Mouse (Mus musculus): ENCODE data around the gene Pgm5. TPM values are rescaled to one million over a fixed set of nuclear protein-coding genes. Genes with fewer than 3 reads are reported as not detected.

Pgm5 gene
- polyA plus RNA-seq, 1 experiment from 2014 or later: 0.14 TPM

DNA sequence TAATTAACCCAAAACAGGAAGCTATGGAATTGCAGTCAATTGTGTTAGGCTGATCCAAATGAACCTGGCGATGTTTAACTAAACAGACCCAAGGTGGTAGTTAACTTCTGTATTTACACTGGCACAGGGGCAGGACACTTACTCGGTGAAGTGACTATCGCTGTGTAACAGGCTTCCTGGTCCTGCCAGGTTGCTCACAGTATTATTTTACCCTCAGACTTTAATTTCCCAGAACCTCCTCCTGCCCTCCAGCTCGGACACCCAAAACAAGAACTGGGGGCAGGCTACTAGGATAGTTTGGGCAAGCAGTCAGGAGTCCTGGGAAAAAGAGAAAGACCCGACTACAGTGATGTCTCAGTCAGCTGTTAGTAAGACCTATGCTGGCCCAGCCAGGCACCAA lies 68.8 kb downstream of the Pgm5 start:
- Histone ChIP-seq H3K4me2 (ENCODE audit: low read depth, low read length) (no peak overlapping the region), H3K4me1 (ENCODE audit: control insufficient read depth, low read depth, low read length) (peaks cover 25% of the 10 kb centered on the region), H3K9ac (ENCODE audit: low read depth, low read length) (no peak overlapping the region), H3K4me3 (ENCODE audit: low read depth, low read length) (no peak overlapping the region), H3K27ac (ENCODE audit: low read length) (no peak overlapping the region; the same call in 1 of the 2 replicates), H3K9me3 (replicated peaks; ENCODE audit: control insufficient read depth, low read length) (no peaks in the 10 kb centered on the region), H3K27me3 (ENCODE audit: control insufficient read depth, insufficient read depth, low read depth, low read length) (no peaks in the 10 kb centered on the region), H3K36me3 (ENCODE audit: control insufficient read depth, insufficient read depth) (no peaks in the 10 kb centered on the region)
- ATAC-seq (ENCODE audit: low read depth): no peak
- WGBS (ENCODE audit: insufficient replicate concordance): 56% methylated on average over 5 of the region's 5 CpGs

DNA sequence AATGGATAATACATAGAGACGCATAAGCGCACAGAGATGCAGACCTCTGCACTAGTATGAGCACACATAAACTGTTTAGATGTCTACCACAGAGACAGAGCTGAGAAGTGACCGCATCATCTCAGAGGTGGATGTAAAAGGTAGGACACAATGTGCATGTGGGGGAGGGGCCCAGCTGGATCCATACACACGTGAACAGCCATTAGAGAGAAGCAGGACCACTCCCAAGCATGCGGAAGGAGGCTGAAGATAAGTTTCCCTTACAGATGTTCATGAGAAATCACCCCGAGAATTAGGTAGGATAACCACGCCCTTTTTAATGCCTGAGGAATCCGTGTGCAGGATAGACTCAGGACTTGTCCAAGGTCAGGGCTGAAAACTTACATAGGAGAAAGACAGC lies 75.8 kb downstream of the Pgm5 start:
- no peak overlapping the region for H3K9ac ChIP-seq (ENCODE audit: low read depth, low read length)
- WGBS (ENCODE audit: insufficient replicate concordance): 55% methylated on average over 8 of the region's 8 CpGs
- H3K27ac ChIP-seq (ENCODE audit: low read length): no peak overlapping the region
- H3K27me3 ChIP-seq (ENCODE audit: control insufficient read depth, insufficient read depth, low read depth, low read length): no peaks in the 10 kb centered on the region
- H3K4me1 ChIP-seq (ENCODE audit: control insufficient read depth, low read depth, low read length): no peaks in the 10 kb centered on the region
- H3K4me2 ChIP-seq (ENCODE audit: low read depth, low read length): no peak overlapping the region
- H3K36me3 ChIP-seq (ENCODE audit: control insufficient read depth, insufficient read depth): no peaks in the 10 kb centered on the region
- no peak overlapping the region for H3K4me3 ChIP-seq (ENCODE audit: low read depth, low read length)
- no peak for ATAC-seq (ENCODE audit: low read depth)
- no peaks in the 10 kb centered on the region for H3K9me3 ChIP-seq (replicated peaks; ENCODE audit: control insufficient read depth, low read length)

DNA sequence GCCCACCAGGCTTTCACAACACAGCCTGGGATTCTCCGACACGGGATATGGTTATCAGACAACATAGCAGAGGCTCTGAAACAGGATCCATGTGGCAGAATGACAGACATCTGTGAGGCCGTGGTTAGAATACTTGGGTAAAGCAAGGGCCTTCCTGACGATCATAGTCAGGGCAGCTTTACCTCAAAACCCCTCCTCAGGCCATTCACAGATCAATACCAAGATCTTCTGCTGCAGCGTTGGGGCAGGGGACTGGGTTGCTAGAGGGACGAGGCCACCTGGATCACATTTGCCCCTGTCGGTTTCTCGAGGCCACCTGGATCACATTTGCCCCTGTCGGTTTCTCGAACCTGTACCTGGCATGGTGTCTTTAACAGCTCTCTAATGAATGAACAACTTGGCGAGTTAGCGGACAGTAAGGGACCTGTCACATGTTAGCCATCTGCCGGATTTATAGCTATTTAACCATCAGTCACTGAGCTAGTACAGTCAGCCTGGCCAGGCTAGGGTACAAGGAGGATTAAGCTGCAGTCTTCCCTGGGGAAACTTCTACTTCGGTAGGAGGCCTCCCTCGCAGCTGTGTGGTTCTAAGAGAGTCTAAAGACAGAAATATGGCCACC lies 76.5 kb downstream of the Pgm5 start:
- H3K4me2 ChIP-seq (ENCODE audit: low read depth, low read length): no peak overlapping the region
- no peaks in the 10 kb centered on the region for H3K27me3 ChIP-seq (ENCODE audit: control insufficient read depth, insufficient read depth, low read depth, low read length)
- no peak for ATAC-seq (ENCODE audit: low read depth)
- no peak overlapping the region for H3K9ac ChIP-seq (ENCODE audit: low read depth, low read length)
- WGBS (ENCODE audit: insufficient replicate concordance): 72% methylated on average over 15 of the region's 15 CpGs
- H3K27ac ChIP-seq (ENCODE audit: low read length): no peak overlapping the region
- no peaks in the 10 kb centered on the region for H3K9me3 ChIP-seq (replicated peaks; ENCODE audit: control insufficient read depth, low read length)
- no peaks in the 10 kb centered on the region for H3K4me1 ChIP-seq (ENCODE audit: control insufficient read depth, low read depth, low read length)
- no peak overlapping the region for H3K4me3 ChIP-seq (ENCODE audit: low read depth, low read length)
- no peaks in the 10 kb centered on the region for H3K36me3 ChIP-seq (ENCODE audit: control insufficient read depth, insufficient read depth)

DNA sequence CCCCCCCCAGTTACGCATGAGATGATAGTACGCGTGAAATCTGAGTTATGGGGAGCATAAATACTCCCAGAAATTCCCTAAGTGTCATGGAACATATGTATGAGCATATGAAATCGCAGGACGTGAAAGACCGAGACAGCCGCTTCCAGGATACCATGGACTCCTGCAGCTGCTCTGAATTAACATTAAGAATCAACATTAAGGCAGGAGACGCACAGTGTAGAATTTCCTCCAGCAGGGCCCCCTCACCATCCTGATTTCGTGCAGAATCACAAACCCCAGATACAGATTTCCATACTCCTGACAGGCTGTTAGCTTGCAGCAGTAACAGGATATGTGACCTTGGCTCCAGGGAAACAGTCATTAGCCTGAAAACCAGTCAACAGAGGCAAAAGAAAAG lies 77.9 kb downstream of the Pgm5 start:
- Histone ChIP-seq H3K27me3 (ENCODE audit: control insufficient read depth, insufficient read depth, low read depth, low read length) (no peaks in the 10 kb centered on the region), H3K4me1 (ENCODE audit: control insufficient read depth, low read depth, low read length) (no peaks in the 10 kb centered on the region), H3K36me3 (ENCODE audit: control insufficient read depth, insufficient read depth) (no peaks in the 10 kb centered on the region), H3K4me2 (ENCODE audit: low read depth, low read length) (no peak overlapping the region), H3K27ac (ENCODE audit: low read length) (no peak overlapping the region), H3K9ac (ENCODE audit: low read depth, low read length) (no peak overlapping the region), H3K9me3 (replicated peaks; ENCODE audit: control insufficient read depth, low read length) (no peaks in the 10 kb centered on the region), H3K4me3 (ENCODE audit: low read depth, low read length) (no peak overlapping the region)
- no peak for ATAC-seq (ENCODE audit: low read depth)
- WGBS (ENCODE audit: insufficient replicate concordance): 65% methylated on average over 9 of the region's 9 CpGs

DNA sequence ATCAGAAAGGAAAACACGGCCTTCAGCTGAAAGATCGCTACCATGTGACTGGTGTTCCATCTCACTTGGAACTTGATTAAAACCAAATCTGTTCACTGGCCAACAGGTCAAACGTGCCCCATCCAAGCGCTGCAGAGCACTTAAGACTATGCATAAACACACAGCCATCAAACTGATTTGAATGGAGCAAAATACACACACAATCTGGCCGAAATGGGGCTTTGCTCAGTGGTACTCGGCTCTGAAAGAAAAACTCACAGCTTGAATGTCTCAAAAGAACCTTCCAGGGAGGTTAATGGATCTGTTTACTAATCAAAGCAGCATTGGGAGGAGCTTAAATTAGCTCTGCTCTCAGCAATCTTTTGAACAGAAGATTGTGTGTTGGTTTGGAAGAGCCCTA lies 81.7 kb downstream of the Pgm5 start:
- H3K36me3 ChIP-seq (ENCODE audit: control insufficient read depth, insufficient read depth): no peaks in the 10 kb centered on the region
- no peak for ATAC-seq (ENCODE audit: low read depth)
- H3K27me3 ChIP-seq (ENCODE audit: control insufficient read depth, insufficient read depth, low read depth, low read length): no peaks in the 10 kb centered on the region
- H3K4me2 ChIP-seq (ENCODE audit: low read depth, low read length): no peak overlapping the region
- no peaks in the 10 kb centered on the region for H3K4me1 ChIP-seq (ENCODE audit: control insufficient read depth, low read depth, low read length)
- no peak overlapping the region for H3K9ac ChIP-seq (ENCODE audit: low read depth, low read length)
- WGBS (ENCODE audit: insufficient replicate concordance): 57% methylated on average over 6 of the region's 6 CpGs
- H3K4me3 ChIP-seq (ENCODE audit: low read depth, low read length): no peak overlapping the region
- H3K9me3 ChIP-seq (replicated peaks; ENCODE audit: control insufficient read depth, low read length): no peaks in the 10 kb centered on the region
- no peak overlapping the region for H3K27ac ChIP-seq (ENCODE audit: low read length)

DNA sequence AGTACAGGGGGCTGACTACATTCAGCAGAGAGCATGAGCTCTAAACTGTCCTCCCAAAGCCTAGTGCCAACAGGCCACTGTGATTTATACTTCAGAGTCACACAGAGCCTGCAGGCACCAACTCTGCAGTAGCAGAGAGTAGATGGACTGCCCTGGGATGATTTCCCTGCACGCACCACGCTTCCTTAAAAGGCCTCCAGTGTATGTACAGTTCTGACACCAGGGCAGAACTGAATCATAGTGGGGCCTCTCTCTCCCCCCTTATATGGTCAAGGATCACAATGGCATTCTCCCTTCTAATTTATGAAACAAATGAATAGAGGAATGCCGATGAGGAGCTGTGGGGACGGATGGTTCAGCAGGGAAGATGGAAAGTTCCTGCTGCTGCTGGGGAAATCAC lies 91.3 kb downstream of the Pgm5 start:
- Histone ChIP-seq H3K27me3 (ENCODE audit: control insufficient read depth, insufficient read depth, low read depth, low read length) (no peaks in the 10 kb centered on the region), H3K4me2 (ENCODE audit: low read depth, low read length) (no peak overlapping the region), H3K9me3 (replicated peaks; ENCODE audit: control insufficient read depth, low read length) (no peaks in the 10 kb centered on the region), H3K4me3 (ENCODE audit: low read depth, low read length) (no peak overlapping the region), H3K9ac (ENCODE audit: low read depth, low read length) (no peak overlapping the region), H3K27ac (ENCODE audit: low read length) (no peak overlapping the region), H3K36me3 (ENCODE audit: control insufficient read depth, insufficient read depth) (no peaks in the 10 kb centered on the region), H3K4me1 (ENCODE audit: control insufficient read depth, low read depth, low read length) (no peaks in the 10 kb centered on the region)
- no peak for ATAC-seq (ENCODE audit: low read depth)
- WGBS (ENCODE audit: insufficient replicate concordance): 62% methylated on average over 4 of the region's 4 CpGs

DNA sequence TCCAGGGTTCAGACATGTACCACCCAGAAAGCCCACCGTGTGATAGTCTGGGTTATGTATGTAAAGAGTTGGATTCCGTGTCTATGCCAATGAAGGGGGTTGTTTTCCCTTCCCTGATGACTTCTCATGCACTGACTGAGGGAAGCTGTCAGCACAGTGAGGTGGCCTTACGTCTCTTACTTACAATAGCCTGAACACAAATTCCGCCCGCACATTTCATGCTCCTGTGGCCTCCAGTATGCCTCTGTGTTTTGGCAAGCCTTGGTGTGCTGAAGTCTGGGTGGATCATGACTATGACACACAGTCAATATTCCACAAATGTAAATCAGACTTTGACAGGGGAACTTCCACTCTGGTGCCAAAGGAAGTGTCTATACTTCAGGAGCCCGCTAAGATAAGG lies 94.3 kb downstream of the Pgm5 start:
- H3K4me2 ChIP-seq (ENCODE audit: low read depth, low read length): no peak overlapping the region
- H3K36me3 ChIP-seq (ENCODE audit: control insufficient read depth, insufficient read depth): no peaks in the 10 kb centered on the region
- H3K4me1 ChIP-seq (ENCODE audit: control insufficient read depth, low read depth, low read length): no peaks in the 10 kb centered on the region
- ATAC-seq (ENCODE audit: low read depth): no peak
- WGBS (ENCODE audit: insufficient replicate concordance): 52% methylated on average over 6 of the region's 6 CpGs
- no peaks in the 10 kb centered on the region for H3K27me3 ChIP-seq (ENCODE audit: control insufficient read depth, insufficient read depth, low read depth, low read length)
- H3K27ac ChIP-seq (ENCODE audit: low read length): no peak overlapping the region
- H3K4me3 ChIP-seq (ENCODE audit: low read depth, low read length): no peak overlapping the region
- H3K9ac ChIP-seq (ENCODE audit: low read depth, low read length): no peak overlapping the region
- H3K9me3 ChIP-seq (replicated peaks; ENCODE audit: control insufficient read depth, low read length): no peaks in the 10 kb centered on the region

DNA sequence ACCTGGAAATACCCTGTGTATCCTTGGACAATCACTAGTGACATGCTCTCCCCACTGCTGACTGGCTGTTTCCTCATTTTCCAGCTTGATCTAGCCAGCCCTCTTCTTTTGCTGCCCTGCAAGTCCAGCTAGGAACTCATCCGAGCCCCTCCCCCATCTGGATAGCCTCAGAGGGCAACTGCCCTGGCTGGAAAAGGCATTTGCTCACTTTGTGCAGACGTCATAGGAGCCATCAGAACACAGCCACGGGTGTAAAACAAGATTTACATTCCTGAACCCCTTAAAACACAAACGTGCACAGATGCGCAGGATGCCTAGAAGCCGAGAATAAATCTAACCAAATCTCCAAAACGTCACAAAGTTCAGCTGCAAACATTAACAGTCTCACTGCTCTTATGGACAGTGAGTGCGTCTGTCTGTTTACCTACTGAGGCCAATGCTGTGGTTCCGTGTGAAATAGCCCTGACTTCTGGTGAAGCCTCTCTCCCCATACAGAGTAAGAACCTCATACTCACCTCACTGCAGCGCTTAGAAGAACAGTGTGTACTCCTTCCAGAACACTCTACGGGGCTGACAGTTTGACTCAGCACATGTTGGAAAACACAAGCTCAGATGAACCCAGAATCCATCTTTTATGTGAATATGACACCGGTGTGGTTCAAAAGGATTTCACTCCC lies 99.0 kb downstream of the Pgm5 start:
- no peaks in the 10 kb centered on the region for H3K27me3 ChIP-seq (ENCODE audit: control insufficient read depth, insufficient read depth, low read depth, low read length)
- no peak overlapping the region for H3K4me3 ChIP-seq (ENCODE audit: low read depth, low read length)
- no peaks in the 10 kb centered on the region for H3K4me1 ChIP-seq (ENCODE audit: control insufficient read depth, low read depth, low read length)
- H3K27ac ChIP-seq (ENCODE audit: low read length): no peak overlapping the region
- no peaks in the 10 kb centered on the region for H3K36me3 ChIP-seq (ENCODE audit: control insufficient read depth, insufficient read depth)
- 51% methylated on average over 12 of the region's 12 CpGs for WGBS (ENCODE audit: insufficient replicate concordance)
- H3K9me3 ChIP-seq (replicated peaks; ENCODE audit: control insufficient read depth, low read length): no peaks in the 10 kb centered on the region
- ATAC-seq (ENCODE audit: low read depth): no peak
- H3K4me2 ChIP-seq (ENCODE audit: low read depth, low read length): no peak overlapping the region
- H3K9ac ChIP-seq (ENCODE audit: low read depth, low read length): no peak overlapping the region

DNA sequence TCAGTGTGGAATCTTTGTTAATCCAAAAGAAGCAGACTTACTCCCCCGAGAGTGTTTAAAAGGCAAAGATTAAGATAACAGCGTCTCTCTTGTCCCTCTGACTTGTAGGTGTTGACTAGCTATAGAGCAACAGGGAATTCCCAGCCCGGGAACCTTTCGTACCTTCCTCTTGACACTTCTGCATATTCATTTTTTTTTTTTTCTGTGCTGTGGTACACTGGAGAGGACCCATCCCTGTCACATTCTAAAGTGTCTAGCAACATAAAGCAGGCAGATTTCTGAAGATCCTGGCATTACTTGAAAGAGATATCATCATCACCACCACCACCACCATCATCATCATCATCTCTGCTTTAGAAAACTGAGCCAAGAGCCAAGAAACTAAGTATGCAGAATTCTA lies 105.0 kb downstream of the Pgm5 start:
- Histone ChIP-seq H3K4me1 (ENCODE audit: control insufficient read depth, low read depth, low read length) (no peaks in the 10 kb centered on the region), H3K4me2 (ENCODE audit: low read depth, low read length) (no peak overlapping the region), H3K27ac (ENCODE audit: low read length) (no peak overlapping the region), H3K36me3 (ENCODE audit: control insufficient read depth, insufficient read depth) (no peaks in the 10 kb centered on the region), H3K27me3 (ENCODE audit: control insufficient read depth, insufficient read depth, low read depth, low read length) (no peaks in the 10 kb centered on the region), H3K9ac (ENCODE audit: low read depth, low read length) (no peak overlapping the region), H3K4me3 (ENCODE audit: low read depth, low read length) (no peak overlapping the region), H3K9me3 (replicated peaks; ENCODE audit: control insufficient read depth, low read length) (no peaks in the 10 kb centered on the region)
- 46% methylated on average over 4 of the region's 4 CpGs for WGBS (ENCODE audit: insufficient replicate concordance)
- ATAC-seq (ENCODE audit: low read depth): no peak
